Mouse (Mus musculus): ENCODE data around the gene Nt5c2.

DNA sequence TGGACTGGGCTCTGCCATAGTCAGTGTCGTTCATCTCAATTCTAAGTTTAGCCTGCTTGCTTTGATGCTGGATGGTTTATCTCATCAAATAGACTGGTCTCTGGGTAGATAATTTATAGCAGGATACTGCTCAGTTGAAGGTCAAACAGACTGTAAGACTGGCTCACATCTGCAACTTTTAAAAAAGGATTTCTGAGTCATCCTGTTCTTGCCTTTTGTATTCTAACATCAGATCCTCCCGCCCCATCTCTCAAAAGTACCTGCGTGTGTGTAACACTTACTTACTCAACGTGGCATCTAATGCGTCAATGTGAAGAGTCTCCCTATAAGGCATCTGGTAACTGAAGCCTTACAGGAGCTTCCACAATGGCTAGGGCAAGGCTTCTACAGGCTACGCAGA lies 94.4 kb downstream of the Nt5c2 start:
- TF ChIP-seq CTCF (IDR thresholded peaks at IDR 0.05) = no peak
- no peak for TF ChIP-seq EP300 (IDR thresholded peaks at IDR 0.05)

Measured in lung, postnatal 0 days (tissue).